Mouse (Mus musculus): ENCODE data around the gene Ivl. TPM values are rescaled to one million over a fixed set of nuclear protein-coding genes. Genes with fewer than 3 reads are reported as not detected.
A peak's percentile ranks its signal among the peaks of the same experiment; 100 is the strongest.

Ivl gene
- total and polyA plus RNA-seq, 3 experiments, result 0.04 to 0.44 (median 0.30) TPM

DNA sequence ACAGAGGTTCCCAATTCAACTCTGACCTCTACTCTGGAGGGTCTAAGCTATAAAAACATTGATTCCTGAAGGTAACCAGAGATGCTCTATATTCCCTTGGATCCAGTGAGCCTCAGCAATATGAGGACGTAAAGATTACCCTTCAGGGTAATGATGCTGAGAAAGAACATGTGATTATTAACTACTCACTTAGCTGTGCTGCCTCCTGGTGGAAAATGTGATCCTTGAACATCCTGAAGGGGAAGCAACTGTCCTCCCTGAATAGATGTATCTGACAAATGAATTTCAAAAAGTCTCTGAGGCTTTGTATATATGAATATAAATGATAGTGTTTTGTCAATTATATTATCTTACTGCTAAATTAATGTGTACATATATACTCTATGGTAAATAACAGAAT, 26.9 kb upstream of the Ivl start:
- dilution Hi-C loops (cut with MboI; ENCODE audit: extremely low pct_ligation_motif_present, extremely low pct_unique_long_range_greater_than_20kb, low sequenced_read_pairs) (no loop called here), in situ Hi-C loops (cut with MboI; ENCODE audit: low pct_ligation_motif_present, low pct_unique_long_range_greater_than_20kb, low sequenced_read_pairs) (no loop called here)
- Histone ChIP-seq H3K27ac (ENCODE audit: insufficient read depth, low read depth) (no peak overlapping the region), H3K79me2 (replicated peaks; ENCODE audit: control insufficient read depth, extremely low read depth, insufficient read depth, poor library complexity, severe bottlenecking) (no peaks in the 10 kb centered on the region), H3K9me3 (replicated peaks; ENCODE audit: low read length) (no peaks in the 10 kb centered on the region), H3K36me3 (replicated peaks in 1 of 2; ENCODE audit: control insufficient read depth in 1 of 2, insufficient read depth in 1 of 2, low read length in 1 of 2) (no peaks in the 10 kb centered on the region), H3K4me1 (ENCODE audit: control insufficient read depth in 1 of 2, insufficient read depth in 2 of 2) (no peaks in the 10 kb centered on the region), H3K4me2 (ENCODE audit: insufficient read depth, low read depth, poor library complexity, severe bottlenecking) (no peak overlapping the region), H3K4me3 (replicated peaks in 1 of 3; ENCODE audit: low read depth in 2 of 3, low read length in 2 of 3, poor library complexity in 1 of 3) (no peak overlapping the region), H3K9ac (ENCODE audit: insufficient read depth, low read depth) (no peak overlapping the region), H3K27me3 (replicated peaks) (no peaks in the 10 kb centered on the region)
- DNase-seq (ENCODE audit: extremely low read depth), result peak; percentile 21
- TF ChIP-seq MYC (IDR thresholded peaks at IDR 0.05; ENCODE audit: low read depth, low read length) (no peak), MAX (IDR thresholded peaks at IDR 0.05; ENCODE audit: low read length) (no peak), SMC3 (IDR thresholded peaks at IDR 0.05; ENCODE audit: low read depth, low read length) (peak; percentile 18; the same call in 1 of the 2 replicates), CTCF (conservative IDR thresholded peaks at IDR 0.05 in 1 of 2, IDR thresholded peaks at IDR 0.05 in 1 of 2; ENCODE audit: low read depth in 2 of 2, low read length in 2 of 2) (0 out of 4 replicates have a peak, but pooled peaks of 1 of the 2 experiments have one; percentile 21)

GRCm38 (mm10) chr3:92599973-92600372, 26.4 kb upstream of the Ivl start:
- Histone ChIP-seq H3K4me1 (ENCODE audit: control insufficient read depth in 1 of 2, insufficient read depth in 2 of 2) (no peaks in the 10 kb centered on the region), H3K27ac (ENCODE audit: insufficient read depth, low read depth) (no peak overlapping the region), H3K4me2 (ENCODE audit: insufficient read depth, low read depth, poor library complexity, severe bottlenecking) (no peak overlapping the region), H3K9ac (ENCODE audit: insufficient read depth, low read depth) (no peak overlapping the region), H3K27me3 (replicated peaks) (no peaks in the 10 kb centered on the region), H3K4me3 (replicated peaks in 1 of 3; ENCODE audit: low read depth in 2 of 3, low read length in 2 of 3, poor library complexity in 1 of 3) (no peak overlapping the region), H3K36me3 (replicated peaks in 1 of 2; ENCODE audit: control insufficient read depth in 1 of 2, insufficient read depth in 1 of 2, low read length in 1 of 2) (no peaks in the 10 kb centered on the region), H3K9me3 (replicated peaks; ENCODE audit: low read length) (no peaks in the 10 kb centered on the region), H3K79me2 (replicated peaks; ENCODE audit: control insufficient read depth, extremely low read depth, insufficient read depth, poor library complexity, severe bottlenecking) (no peaks in the 10 kb centered on the region)
- DNase-seq (ENCODE audit: extremely low read depth), result no peak
- TF ChIP-seq MXI1 (IDR thresholded peaks at IDR 0.05; ENCODE audit: low read depth, low read length) (no peak), MAFK (IDR thresholded peaks at IDR 0.05; ENCODE audit: insufficient replicate concordance, low read length) (peak; percentile 91), ZNF384 (IDR thresholded peaks at IDR 0.05; ENCODE audit: low read depth, low read length) (no peak)
- in situ Hi-C loops (cut with MboI; ENCODE audit: low pct_ligation_motif_present, low pct_unique_long_range_greater_than_20kb, low sequenced_read_pairs) (no loop called here), dilution Hi-C loops (cut with MboI; ENCODE audit: extremely low pct_ligation_motif_present, extremely low pct_unique_long_range_greater_than_20kb, low sequenced_read_pairs) (no loop called here)

DNA sequence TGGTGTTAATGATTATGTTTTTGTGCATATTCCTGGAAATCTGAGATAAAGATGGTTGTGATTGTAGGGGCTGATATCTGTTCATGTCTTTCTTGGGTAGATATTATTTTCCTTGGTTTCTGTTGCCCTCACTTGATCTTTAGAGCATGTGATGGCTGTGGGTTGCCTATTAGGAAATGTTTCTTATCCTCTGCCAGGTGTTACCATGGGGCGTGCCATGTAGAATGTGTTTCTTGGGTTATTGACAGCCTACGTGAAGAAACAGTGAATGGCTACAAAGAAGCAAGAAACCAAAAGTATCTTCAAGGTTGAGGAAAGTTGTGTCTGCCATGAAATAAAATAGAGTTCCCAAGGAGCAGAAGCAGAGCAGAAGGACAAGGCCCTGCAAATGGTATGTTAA, 24.9 kb upstream of the Ivl start:
- Histone ChIP-seq H3K9me3 (replicated peaks; ENCODE audit: low read length) (no peaks in the 10 kb centered on the region), H3K4me2 (ENCODE audit: insufficient read depth, low read depth, poor library complexity, severe bottlenecking) (no peak overlapping the region), H3K27me3 (replicated peaks) (no peaks in the 10 kb centered on the region), H3K36me3 (replicated peaks in 1 of 2; ENCODE audit: control insufficient read depth in 1 of 2, insufficient read depth in 1 of 2, low read length in 1 of 2) (no peaks in the 10 kb centered on the region), H3K79me2 (replicated peaks; ENCODE audit: control insufficient read depth, extremely low read depth, insufficient read depth, poor library complexity, severe bottlenecking) (no peaks in the 10 kb centered on the region), H3K9ac (ENCODE audit: insufficient read depth, low read depth) (no peak overlapping the region), H3K27ac (ENCODE audit: insufficient read depth, low read depth) (no peak overlapping the region), H3K4me3 (replicated peaks in 1 of 3; ENCODE audit: low read depth in 2 of 3, low read length in 2 of 3, poor library complexity in 1 of 3) (no peak overlapping the region), H3K4me1 (ENCODE audit: control insufficient read depth in 1 of 2, insufficient read depth in 2 of 2) (no peaks in the 10 kb centered on the region)
- in situ Hi-C loops (cut with MboI; ENCODE audit: low pct_ligation_motif_present, low pct_unique_long_range_greater_than_20kb, low sequenced_read_pairs) (no loop called here), dilution Hi-C loops (cut with MboI; ENCODE audit: extremely low pct_ligation_motif_present, extremely low pct_unique_long_range_greater_than_20kb, low sequenced_read_pairs) (no loop called here)
- no peak for DNase-seq (ENCODE audit: extremely low read depth)
- TF ChIP-seq CHD2 (IDR thresholded peaks at IDR 0.05; ENCODE audit: low read length), result no peak
- TF ChIP-seq EP300 (IDR thresholded peaks at IDR 0.05; ENCODE audit: low read length), result no peak
- TF ChIP-seq USF1 (IDR thresholded peaks at IDR 0.05; ENCODE audit: low read depth, low read length), result no peak
- no peak for TF ChIP-seq MYC (IDR thresholded peaks at IDR 0.05; ENCODE audit: low read depth, low read length)
- no peak for TF ChIP-seq SMC3 (IDR thresholded peaks at IDR 0.05; ENCODE audit: low read depth, low read length)
- TF ChIP-seq E2F4 (IDR thresholded peaks at IDR 0.05; ENCODE audit: insufficient replicate concordance, low read depth, low read length), result no peak
- no peak for TF ChIP-seq TBP (conservative IDR thresholded peaks at IDR 0.05; ENCODE audit: low read depth, low read length)
- TF ChIP-seq RCOR1 (conservative IDR thresholded peaks at IDR 0.05; ENCODE audit: low read depth, low read length), result no peak
- TF ChIP-seq POLR2A (IDR thresholded peaks at IDR 0.05; ENCODE audit: low read depth, low read length), result no peak
- no peak for TF ChIP-seq UBTF (IDR thresholded peaks at IDR 0.05; ENCODE audit: low read depth, low read length)
- TF ChIP-seq USF2 (conservative IDR thresholded peaks at IDR 0.05; ENCODE audit: low read depth, low read length), result no peak

All from CH12.LX (cell line).